Mouse (Mus musculus): ENCODE measurements around the gene Col1a1. TPM values are rescaled to one million over a fixed set of nuclear protein-coding genes. Genes with fewer than 3 reads are reported as not detected.

The Col1a1 gene
- total RNA-seq, 2 experiments from 2014 or later, result 890 to 1,096 TPM

GRCm38 (mm10) chr11:94973313-94973712 lies 37.3 kb downstream of the Col1a1 start:
- no peak for DNase-seq (ENCODE audit: low spot score in 2 of 2)

DNA sequence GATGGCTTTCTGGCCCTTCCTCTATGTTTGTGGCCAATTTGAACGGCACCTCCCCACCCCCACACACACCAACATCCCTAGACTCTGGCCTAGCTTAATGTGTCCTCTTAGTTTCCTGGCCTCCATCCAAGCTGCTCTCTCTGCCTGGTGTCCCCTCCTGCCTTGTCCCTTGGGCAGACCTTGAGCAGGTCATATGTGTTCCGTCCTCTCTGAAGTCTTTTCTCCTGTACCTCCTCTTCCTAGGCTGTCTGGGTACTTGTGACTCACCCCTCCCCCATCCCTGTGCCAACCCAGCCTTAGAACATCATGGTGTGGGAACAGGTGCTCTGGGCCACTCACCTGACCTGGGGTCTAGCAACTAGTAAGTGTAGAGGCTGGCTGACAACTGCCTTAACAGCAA lies 38.9 kb downstream of the Col1a1 start:
- DNase-seq (ENCODE audit: low spot score in 2 of 2), result no peak

DNA sequence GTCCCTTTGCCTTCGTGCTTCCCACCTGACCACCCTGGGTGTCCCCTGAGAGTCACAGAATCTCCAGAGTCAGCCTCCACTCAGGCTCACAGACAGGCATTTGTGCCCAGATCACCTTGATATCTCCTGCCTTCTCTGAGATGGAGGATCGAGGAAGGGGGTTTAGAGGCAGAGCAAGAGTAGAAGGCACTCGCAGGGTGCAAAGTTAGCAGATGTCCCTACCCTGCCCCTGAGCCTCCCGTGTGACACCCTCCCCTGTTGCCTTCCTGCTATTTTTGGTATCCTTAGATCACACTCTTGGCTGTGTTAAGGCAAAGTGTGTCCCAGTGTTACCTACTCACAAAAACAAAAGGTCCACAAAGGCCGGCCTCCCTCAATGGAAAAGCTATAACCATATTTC lies 40.2 kb downstream of the Col1a1 start, which contains the start of gene Sgca:
Sgca (minus strand) TSS at position 129 of the 400 bp plus-strand sequence.
- no peak for DNase-seq (ENCODE audit: low spot score in 2 of 2)

DNA sequence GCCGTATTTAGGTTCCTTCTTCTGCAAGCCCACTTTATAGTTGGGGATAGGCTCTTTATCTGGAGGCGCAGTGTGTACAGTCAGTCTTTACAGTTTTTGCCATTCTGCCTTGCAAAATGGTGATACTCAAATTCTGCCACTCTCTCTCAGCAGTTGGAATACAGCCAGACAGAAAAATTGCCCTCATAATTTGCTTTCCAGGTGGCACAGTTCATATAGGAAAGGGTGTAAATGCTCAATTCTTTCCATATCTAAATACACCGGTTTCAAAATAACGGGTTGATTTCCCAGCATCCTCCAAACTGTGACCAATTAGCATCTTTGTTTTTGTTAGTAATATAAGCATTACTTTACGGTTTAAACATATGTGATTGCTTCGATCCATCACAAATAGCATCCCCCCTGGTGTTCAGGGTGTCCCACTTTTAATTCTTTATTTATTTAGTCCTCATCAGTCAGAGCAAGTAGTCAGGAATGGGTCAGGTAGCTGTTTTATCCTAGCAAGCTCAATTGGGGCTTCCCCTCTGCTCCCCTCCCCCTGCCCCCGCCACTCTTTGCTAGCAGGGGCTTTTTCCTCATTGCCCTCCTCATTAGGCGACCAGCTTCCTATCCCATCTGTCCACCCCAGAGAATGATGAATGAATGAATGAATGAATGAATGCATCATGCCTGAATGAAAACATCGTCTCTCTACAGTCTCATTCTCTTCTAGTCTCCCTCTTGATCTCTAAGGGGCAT lies 42.3 kb downstream of the Col1a1 start:
- no peak for DNase-seq (ENCODE audit: low spot score in 2 of 2)

DNA sequence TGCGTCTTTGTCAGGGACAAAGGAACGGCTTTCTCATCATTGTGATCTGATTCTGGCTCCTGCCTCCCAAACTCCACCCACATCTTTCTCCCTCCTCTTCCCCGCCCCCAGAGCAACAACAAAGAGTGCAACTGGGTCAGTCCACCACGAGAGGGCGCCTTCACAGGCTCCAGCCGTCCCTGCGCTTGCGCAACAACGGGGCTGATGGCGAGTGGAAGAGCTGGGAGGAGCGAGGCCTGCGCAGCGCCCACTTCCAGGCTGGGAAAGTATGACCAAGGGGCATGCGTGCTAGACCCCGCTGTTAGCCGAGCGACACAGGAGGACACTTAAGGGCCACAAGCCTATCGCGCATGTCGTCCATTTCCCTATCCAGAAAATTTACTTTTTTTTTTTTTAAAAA lies 42.9 kb downstream of the Col1a1 start:
- DNase-seq (ENCODE audit: low spot score in 2 of 2), result peak; percentile 88 to 98

- no peak for DNase-seq (ENCODE audit: low spot score in 2 of 2)
Measured at GRCm38 (mm10) chr11:94979462-94980179, 43.6 kb downstream of the Col1a1 start.

DNA sequence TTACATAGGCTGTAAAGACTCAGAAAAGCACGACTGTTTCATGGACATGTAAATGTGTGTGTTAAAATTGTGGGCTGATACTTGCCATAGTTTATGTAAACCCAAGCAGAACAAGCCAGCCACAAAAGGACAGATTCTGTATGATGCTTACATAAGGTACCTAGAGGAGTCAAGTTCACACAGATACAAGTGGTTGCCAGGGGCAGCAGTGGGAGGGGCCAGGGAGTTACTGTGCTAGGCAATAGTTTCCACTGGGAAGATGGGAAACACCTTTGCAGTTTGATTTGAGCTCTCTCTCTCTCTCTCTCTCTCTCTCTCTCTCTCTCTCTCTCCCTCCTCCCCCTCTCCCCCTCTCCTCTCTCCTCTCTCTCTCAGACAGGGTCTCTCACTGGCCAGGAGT lies 49.1 kb downstream of the Col1a1 start:
- no peak for DNase-seq (ENCODE audit: low spot score in 2 of 2)

DNA sequence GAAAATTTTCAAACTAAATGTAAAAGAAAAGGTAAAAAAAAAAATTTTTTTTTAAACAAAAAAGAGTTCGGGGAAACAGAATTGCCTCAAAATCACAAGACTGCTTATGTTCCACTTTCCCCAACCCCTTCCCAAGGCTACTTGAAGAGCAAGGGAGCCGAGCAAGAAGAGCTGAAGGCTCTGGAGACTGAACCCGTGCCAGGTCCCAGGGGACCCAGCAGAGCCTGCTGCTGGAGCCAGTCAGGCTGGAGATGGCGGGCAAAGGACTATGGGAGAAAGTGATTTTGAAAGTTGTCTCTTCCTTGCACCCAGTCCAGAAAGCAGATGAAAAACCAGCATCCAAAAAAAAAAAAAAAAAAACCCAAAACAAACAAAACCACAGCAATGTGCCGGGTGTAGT lies 49.8 kb downstream of the Col1a1 start:
- DNase-seq (ENCODE audit: low spot score in 2 of 2), result no peak

- no peak for DNase-seq (ENCODE audit: low spot score in 2 of 2)
Measured at GRCm38 (mm10) chr11:94986435-94986834, 50.4 kb downstream of the Col1a1 start.

- no peak for DNase-seq (ENCODE audit: low spot score in 2 of 2)
Measured at GRCm38 (mm10) chr11:94987341-94987740, 51.3 kb downstream of the Col1a1 start.

- no peak for DNase-seq (ENCODE audit: low spot score in 2 of 2)
Measured at GRCm38 (mm10) chr11:94987851-94988250, 51.8 kb downstream of the Col1a1 start.

DNA sequence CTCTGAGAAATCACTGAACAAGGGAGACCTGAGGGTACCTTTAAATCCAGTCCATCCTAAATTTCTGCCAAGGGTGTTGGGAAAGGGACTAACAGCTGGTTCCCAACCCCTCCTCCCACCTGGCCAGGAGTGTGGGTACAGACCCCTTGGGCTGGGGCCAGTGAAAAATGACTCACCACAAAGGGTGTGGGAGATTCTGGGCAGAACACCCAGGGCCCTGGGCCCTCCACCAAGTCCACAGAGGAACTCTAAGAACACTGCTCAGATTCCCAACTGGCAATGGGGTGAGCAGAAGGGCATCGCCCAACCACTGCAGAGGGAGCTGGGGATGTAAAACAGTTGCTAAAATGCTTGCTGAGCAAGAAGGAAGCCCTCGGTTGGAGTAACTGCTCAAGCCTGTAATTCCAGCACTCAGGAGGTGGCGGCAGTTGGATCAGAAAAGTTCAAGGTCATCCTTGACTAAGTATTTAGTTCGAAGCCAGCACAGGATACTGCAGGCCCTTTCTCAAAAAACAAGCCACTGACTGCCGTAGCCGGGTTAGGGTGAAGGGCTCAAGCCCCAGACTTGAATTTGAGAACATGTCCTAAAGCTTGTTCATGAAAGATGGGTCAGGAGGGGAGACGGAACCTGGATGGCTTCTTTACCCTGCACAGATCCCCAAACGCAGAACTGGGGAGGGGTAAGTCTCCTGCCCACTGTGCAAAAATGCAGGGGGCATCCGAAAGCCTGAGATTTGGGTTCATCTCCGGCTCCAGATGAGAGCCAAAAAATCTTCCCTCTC lies 52.9 kb downstream of the Col1a1 start:
- no peak for DNase-seq (ENCODE audit: low spot score in 2 of 2)

- peak in 1 of 2 experiments; percentile 53 for DNase-seq (ENCODE audit: low spot score in 2 of 2)
Measured at GRCm38 (mm10) chr11:94989562-94990017, 53.6 kb downstream of the Col1a1 start.

DNA sequence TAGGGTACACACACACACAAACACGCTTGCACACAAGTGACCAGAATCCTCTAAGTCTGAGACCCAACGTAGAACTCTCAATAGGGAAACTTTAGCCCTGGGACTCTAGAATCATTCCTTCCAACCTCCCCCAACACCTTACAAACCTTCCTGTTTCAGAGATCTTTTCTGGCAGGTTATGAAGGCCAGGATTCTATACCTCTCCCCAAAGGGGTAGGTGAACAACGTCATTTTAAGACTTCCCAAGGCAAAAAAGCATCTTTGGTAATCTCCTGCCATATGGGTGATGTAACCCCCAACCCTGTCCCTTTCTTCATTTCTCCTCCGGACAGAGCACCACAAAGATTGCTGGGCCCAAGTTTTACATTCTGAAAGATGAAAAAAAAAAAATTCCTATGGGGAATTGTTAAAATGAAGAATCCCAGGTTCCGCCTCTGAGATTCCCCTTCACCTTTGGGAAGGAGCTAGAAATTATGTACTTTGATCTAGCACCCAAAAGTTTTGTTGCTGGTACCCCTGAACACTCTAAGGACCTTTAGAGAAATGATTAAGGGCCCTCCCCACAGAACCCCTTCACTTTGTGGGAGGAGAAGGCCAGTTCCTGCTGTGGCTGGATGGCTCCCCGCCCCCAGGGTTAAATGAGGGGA lies 54.2 kb downstream of the Col1a1 start:
- DNase-seq (ENCODE audit: low spot score in 2 of 2), result no peak

DNA sequence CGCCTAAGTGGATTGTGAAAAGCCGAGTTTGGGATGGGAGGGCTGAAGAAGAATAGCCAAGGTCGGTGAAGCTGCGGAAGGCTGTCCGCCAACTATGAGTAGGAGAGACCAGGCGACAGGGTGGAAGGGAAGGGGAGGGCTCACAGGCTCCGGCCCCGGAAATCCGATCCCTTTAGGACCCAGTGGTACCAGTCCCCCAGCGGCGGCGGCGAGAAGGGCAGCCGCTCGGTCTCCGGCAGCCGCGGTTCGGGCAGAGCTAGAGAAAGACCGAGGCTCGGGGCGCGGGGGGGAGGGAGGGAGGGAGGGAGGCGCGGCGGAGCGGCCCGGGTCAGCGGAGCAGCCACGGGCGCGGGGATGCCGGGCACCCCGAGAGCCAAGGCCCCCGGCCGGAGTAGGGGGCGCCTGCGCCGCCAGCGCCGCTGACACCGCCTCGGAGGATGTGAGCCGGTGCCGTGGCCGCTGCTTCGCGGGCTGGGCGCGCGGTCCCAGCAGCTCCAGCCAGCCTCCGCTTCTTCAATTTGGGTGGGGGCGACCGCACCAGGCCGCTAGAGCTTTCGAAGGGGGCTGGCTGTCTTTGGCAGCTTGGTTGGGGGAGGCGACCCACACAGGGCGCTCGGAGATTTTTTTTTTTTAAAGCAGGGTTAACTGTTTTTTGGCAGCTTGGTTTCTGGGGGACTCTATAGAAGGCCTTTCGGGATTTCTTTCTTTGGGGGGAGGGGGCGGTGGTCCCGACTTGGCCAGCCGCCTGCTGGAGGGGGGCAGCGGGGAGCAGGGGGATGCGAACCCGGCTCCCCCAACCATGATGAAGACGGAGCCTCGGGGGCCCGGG lies 54.9 kb downstream of the Col1a1 start, which contains the start of gene Ppp1r9b:
Ppp1r9b (plus strand) TSS at position 287 of the 829 bp plus-strand sequence.
- DNase-seq (ENCODE audit: low spot score in 2 of 2), result peak; percentile 81 to 89

- DNase-seq (ENCODE audit: low spot score in 2 of 2), result no peak
Measured at GRCm38 (mm10) chr11:94991641-94992479, 55.8 kb downstream of the Col1a1 start.

- no peak for DNase-seq (ENCODE audit: low spot score in 2 of 2)
Measured at GRCm38 (mm10) chr11:94992480-94992753, 56.4 kb downstream of the Col1a1 start.

GRCm38 (mm10) chr11:94992754-94993606 lies 57.0 kb downstream of the Col1a1 start:
- DNase-seq (ENCODE audit: low spot score in 2 of 2), result no peak

All from adrenal gland, postnatal 4 days (tissue).